Mouse (Mus musculus) hindbrain, embryonic 16.5 days (tissue): ENCODE data around the gene Zfp148. TPM values are rescaled to one million over a fixed set of nuclear protein-coding genes. Genes with fewer than 3 reads are reported as not detected.

Experiments used
- ATAC-seq: fragments of 200-750 bp; cut with Nextera tagmentation; 2 replicates; pipeline ENCODE4 v1.8.0; 2017; ENCODE audit warnings: moderate TSS enrichment, moderate library complexity
- H3K27ac ChIP-seq: fragments of 300-500 bp; sonication (generic); 2 replicates; pipeline ENCODE4 v1.5.1; 2014; ENCODE audit warnings: low read depth, mild to moderate bottlenecking, control low read depth, low read length, moderate library complexity
- H3K27me3 ChIP-seq: fragments of 300-500 bp; sonication (generic); replicated peaks from 2 replicates; pipeline ENCODE4 v1.6.1; 2014; ENCODE audit warnings: low read length; ENCODE audit not compliant: control insufficient read depth, insufficient read depth
- H3K36me3 ChIP-seq: fragments of 300-500 bp; sonication (generic); 2 replicates; pipeline ENCODE4 v1.6.1; 2014; ENCODE audit warnings: mild to moderate bottlenecking, low read length, moderate library complexity, mixed read lengths; ENCODE audit not compliant: control insufficient read depth, insufficient read depth
- H3K4me1 ChIP-seq: fragments of 300-500 bp; sonication (generic); 2 replicates; pipeline ENCODE4 v1.6.1; 2014; ENCODE audit warnings: low read depth, low read length; ENCODE audit not compliant: control insufficient read depth, insufficient read depth
- H3K4me2 ChIP-seq: fragments of 300-500 bp; sonication (generic); 2 replicates; pipeline ENCODE4 v1.6.1; 2014; ENCODE audit warnings: mild to moderate bottlenecking, low read length, control low read depth, moderate library complexity
- H3K4me3 ChIP-seq: fragments of 300-500 bp; sonication (generic); 2 replicates; pipeline ENCODE4 v1.5.1; 2014; ENCODE audit warnings: mild to moderate bottlenecking, low read length, control low read depth, moderate library complexity
- H3K9ac ChIP-seq: fragments of 300-500 bp; sonication (generic); 2 replicates; pipeline ENCODE4 v1.6.1; 2014; ENCODE audit warnings: low read depth, mild to moderate bottlenecking, control low read depth, low read length, moderate library complexity
- H3K9me3 ChIP-seq: fragments of 300-500 bp; sonication (generic); 2 replicates; pipeline ENCODE4 v1.6.1; 2014; ENCODE audit warnings: mild to moderate bottlenecking, low read length, moderate library complexity; ENCODE audit not compliant: control insufficient read depth
- WGBS: fragments of 180-500 bp; shearing (Covaris S2); extraction: QIAGEN DNeasy Blood & Tissue Kit; methylation state at CpG from one replicate; pipeline ENCODE4 v1.1.7; 2014; 5-methylcytosine and 5-hydroxymethylcytosine counted together
- polyA plus RNA-seq: library from polyadenylated mRNA; unstranded; fragments of >200 nt; fragmentation: Nextera tagmentation; extraction: Ambion mirVana; gene quantifications from 2 replicates; pipeline ENCODE4 v1.2.1, GENCODE M21; 2015

Zfp148 gene
- polyA plus RNA-seq, 1 experiment from 2014 or later = 47.2 TPM

DNA sequence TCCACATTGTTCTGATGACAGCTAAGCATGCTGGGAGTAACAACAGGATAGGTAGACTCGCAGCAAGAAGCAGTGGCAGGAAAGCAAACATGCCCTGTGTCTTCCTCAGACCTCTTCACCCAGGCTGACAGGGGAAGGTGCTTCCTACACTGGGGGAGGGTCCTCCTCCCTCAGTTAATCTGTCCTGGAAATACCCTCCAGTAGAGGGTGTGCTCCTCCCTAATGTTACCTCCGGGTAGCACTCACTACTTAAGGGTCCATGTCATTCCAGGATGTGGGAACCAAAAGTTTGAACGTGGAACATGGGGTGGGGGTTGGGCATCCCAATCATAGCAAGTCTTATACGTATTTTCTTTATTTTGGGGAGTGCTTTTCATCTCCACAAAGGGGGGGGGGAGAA lies 141.9 kb downstream of the Zfp148 start:
- no peak overlapping the region for H3K27ac ChIP-seq
- H3K4me2 ChIP-seq = no peak overlapping the region
- WGBS = 47% methylated on average over 4 of the region's 4 CpGs
- no peak overlapping the region for H3K4me3 ChIP-seq
- no peaks in the 10 kb centered on the region for H3K9me3 ChIP-seq
- no peaks in the 10 kb centered on the region for H3K36me3 ChIP-seq
- no peak for ATAC-seq
- peaks cover under 1% of the 10 kb centered on the region for H3K4me1 ChIP-seq
- H3K9ac ChIP-seq = no peak overlapping the region
- H3K27me3 ChIP-seq = no peaks in the 10 kb centered on the region

DNA sequence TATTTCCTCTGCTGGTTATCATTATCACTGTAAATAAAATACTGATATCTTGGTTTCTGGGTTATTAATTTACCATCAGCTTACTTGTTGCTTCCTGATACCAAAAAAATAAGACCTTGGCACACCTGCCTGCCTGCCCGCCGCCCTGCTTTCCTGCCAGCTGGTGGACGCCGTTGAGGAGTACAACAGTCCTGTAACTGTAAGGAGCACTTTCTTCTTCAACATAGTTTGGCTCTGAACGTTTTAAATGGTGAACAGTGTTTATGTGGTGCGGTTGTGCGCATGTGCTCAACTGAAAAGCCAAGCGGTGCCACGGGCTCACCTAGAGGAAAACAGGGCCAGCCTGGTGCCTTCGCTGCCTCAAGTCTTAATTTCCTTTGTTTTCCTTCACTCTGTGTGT lies 142.9 kb downstream of the Zfp148 start:
- H3K4me3 ChIP-seq = no peak overlapping the region
- no peaks in the 10 kb centered on the region for H3K27me3 ChIP-seq
- no peaks in the 10 kb centered on the region for H3K9me3 ChIP-seq
- no peak overlapping the region for H3K9ac ChIP-seq
- ATAC-seq = no peak
- WGBS = 67% methylated on average over 10 of the region's 10 CpGs
- no peaks in the 10 kb centered on the region for H3K36me3 ChIP-seq
- H3K4me1 ChIP-seq = no peaks in the 10 kb centered on the region
- no peak overlapping the region for H3K4me2 ChIP-seq
- no peak overlapping the region for H3K27ac ChIP-seq

DNA sequence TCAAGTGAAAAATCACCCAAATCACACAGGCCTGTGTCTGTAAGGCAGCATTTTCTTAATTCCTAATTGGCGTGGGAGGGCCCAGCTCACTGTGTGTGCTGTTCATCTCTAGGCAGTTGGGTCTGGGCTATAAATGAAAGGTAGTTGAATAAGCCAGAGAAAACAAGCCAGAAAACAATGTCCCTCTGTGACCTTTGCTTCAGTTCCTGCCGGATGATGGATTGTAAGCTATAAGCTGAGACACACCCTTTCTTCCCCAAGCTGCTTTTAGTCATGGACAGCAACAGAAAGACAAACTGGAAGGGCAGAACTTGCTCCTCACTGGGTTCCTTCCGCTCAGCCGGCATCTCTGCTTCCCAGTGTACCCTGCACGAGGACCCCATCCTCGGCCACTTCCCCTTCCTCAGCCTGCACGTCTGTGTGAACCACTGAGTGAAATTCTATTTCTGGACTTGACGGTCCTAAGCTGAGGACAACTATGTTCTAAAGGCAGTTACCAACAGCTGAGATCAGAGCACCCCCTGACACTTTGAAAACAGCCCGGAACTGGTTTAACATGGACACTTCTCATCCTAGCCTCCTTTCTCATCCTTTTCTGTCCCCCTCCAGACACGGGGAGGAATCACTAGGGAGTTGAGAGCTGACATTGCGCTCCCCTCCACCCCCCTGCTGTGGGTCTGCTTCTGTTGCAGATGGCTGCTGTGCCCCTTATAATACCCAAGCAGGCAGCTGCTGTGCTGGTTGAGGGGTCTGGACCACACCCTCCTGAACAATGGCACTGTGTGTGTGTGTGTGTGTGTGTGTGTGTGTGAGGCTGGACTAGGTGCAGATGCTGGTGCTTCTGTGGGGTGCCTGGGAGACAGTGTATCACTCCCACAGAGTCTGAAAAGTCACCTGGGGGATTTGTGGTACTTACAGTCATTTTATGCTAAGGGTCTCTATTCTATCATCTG lies 149.1 kb downstream of the Zfp148 start:
- no peak overlapping the region for H3K9ac ChIP-seq
- no peak overlapping the region for H3K4me3 ChIP-seq
- ATAC-seq = peak; percentile 11; the same call in 1 of the 2 replicates
- no peak overlapping the region for H3K27ac ChIP-seq
- no peak overlapping the region for H3K4me2 ChIP-seq
- H3K27me3 ChIP-seq = no peaks in the 10 kb centered on the region
- WGBS = 36% methylated on average over 11 of the region's 11 CpGs
- no peaks in the 10 kb centered on the region for H3K4me1 ChIP-seq
- no peaks in the 10 kb centered on the region for H3K36me3 ChIP-seq
- H3K9me3 ChIP-seq = no peaks in the 10 kb centered on the region

DNA sequence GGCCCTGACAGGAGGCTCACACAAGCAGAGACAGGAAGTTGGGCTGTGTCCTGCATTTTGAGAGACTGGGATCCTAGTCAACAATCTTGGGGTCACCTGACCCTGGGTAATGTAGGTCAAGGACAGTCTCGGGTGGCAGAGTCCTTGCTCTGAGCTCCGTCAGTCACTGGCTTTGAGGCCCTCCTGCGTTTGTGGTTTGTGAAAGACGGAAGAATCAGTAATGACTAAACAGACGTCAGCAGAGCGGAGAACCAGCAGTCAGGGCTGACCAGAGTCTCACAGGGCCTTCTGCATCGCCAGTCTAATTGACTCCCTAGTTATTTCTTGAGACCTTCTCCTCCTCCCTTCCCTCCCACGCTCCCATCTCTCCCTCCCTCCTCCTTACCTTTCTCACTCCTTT lies 150.5 kb downstream of the Zfp148 start:
- no peak overlapping the region for H3K4me2 ChIP-seq
- H3K27me3 ChIP-seq = no peaks in the 10 kb centered on the region
- ATAC-seq = no peak
- no peak overlapping the region for H3K27ac ChIP-seq
- no peaks in the 10 kb centered on the region for H3K9me3 ChIP-seq
- H3K4me3 ChIP-seq = no peak overlapping the region
- H3K4me1 ChIP-seq = no peaks in the 10 kb centered on the region
- WGBS = 70% methylated on average over 8 of the region's 8 CpGs
- H3K9ac ChIP-seq = no peak overlapping the region
- no peaks in the 10 kb centered on the region for H3K36me3 ChIP-seq

DNA sequence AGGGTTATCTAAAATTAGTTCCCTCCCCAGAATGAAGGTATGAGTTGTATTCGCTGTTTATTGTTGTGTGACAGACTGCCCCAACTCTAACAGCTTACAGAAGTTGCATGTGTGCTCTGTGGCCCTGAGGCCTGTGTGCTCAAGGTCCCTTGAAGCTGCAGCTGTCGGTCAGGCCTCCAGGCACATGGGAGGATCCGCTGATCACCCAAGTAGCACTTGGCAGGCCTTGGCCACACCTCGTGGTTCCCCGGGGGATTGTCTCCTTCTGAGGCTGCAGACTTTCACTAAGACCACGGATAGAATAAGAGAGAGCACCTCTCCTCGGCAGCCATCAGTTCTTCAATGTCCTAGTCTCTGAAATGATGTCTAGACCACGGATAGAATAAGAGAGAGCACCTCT lies 155.8 kb downstream of the Zfp148 start:
- H3K4me1 ChIP-seq = no peaks in the 10 kb centered on the region
- WGBS = 81% methylated on average over 8 of the region's 8 CpGs
- H3K36me3 ChIP-seq = no peaks in the 10 kb centered on the region
- H3K4me3 ChIP-seq = no peak overlapping the region
- H3K4me2 ChIP-seq = no peak overlapping the region
- ATAC-seq = no peak
- H3K9ac ChIP-seq = no peak overlapping the region
- H3K9me3 ChIP-seq = no peaks in the 10 kb centered on the region
- no peak overlapping the region for H3K27ac ChIP-seq
- H3K27me3 ChIP-seq = no peaks in the 10 kb centered on the region

DNA sequence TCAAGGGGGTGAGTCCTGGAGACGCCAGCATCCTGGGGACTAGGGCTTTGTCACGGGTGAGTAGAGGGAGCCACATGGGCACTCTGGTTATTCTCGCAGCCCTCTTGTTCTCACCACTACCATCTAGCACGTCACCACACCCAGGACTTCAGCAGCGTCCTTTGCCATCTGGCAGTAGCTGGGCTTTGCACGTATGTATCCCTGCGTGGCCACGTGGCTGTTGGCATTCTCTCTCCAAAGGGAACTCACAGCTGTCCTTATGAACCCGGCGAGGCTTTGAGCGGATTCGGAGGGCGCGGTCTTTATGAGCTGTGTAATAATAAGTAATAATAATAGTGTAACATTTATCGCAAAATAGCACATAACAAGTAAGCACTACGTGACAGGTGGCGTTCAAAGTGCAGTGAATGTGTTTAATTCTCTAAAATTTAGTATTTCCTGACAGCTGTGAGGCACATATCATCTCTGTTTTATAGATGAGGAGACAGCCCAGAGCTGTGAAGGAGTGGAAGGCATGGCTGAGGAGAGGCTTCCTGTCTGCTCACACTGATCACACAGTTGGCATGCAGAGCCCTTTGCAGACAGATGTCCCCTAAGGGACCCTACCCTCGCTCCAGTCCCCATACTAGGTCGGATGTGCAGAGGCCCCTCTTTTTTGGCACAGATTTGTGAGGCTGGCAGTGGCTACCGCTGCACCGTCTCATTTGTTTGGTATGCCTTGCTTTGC lies 157.0 kb downstream of the Zfp148 start:
- H3K4me3 ChIP-seq = no peak overlapping the region
- H3K4me1 ChIP-seq = no peaks in the 10 kb centered on the region
- no peaks in the 10 kb centered on the region for H3K36me3 ChIP-seq
- no peak overlapping the region for H3K9ac ChIP-seq
- H3K27me3 ChIP-seq = no peaks in the 10 kb centered on the region
- no peak overlapping the region for H3K27ac ChIP-seq
- WGBS = 64% methylated on average over 21 of the region's 21 CpGs
- 0 out of 2 replicates have a peak, but pooled peaks have one; percentile 37 for ATAC-seq
- H3K9me3 ChIP-seq = no peaks in the 10 kb centered on the region
- H3K4me2 ChIP-seq = no peak overlapping the region

DNA sequence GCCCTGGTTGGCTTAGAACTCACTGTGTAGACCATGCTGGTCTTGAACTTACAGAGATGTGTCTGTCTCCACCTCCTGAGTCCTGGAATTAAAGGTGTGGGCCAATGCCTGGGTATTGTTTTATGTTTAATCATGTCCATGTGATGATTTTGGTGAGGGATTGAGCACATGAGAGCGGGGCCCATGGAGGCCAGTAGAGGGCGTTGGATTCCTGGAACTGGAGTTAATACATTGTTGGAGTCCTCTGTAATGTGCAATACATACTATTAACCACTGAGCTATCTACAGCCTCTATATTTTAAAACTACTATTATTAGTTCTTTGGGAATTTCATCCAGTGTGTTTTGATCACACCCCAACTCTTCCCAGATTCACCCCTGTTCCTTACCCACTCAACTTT lies 163.7 kb downstream of the Zfp148 start:
- Histone ChIP-seq H3K27me3 (no peaks in the 10 kb centered on the region), H3K9ac (no peak overlapping the region), H3K27ac (no peak overlapping the region), H3K4me2 (no peak overlapping the region), H3K9me3 (no peaks in the 10 kb centered on the region), H3K4me3 (no peak overlapping the region), H3K4me1 (no peaks in the 10 kb centered on the region), H3K36me3 (no peaks in the 10 kb centered on the region)
- 96% methylated on average over 2 of the region's 2 CpGs for WGBS
- ATAC-seq = no peak

DNA sequence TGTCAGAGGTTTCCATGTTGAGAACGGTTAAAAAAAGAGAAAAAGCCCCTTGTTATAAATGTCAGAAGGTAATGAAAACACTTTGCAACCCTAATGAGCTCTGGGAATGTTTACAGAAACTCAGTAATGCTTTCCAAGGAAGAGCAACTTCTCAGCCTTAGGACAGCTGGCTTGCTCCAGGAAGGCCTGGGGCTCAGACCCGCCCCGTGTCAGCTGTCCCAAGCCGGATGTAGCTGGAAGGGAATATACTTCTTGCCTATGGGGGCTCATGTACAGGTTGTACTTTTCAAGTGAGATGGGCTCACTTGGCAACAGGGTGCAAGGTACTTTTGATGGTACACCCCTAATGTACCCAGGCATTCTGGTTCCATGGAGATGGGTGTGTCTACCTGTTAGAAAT lies 164.9 kb downstream of the Zfp148 start:
- ATAC-seq = no peak
- Histone ChIP-seq H3K27ac (no peak overlapping the region), H3K4me1 (no peaks in the 10 kb centered on the region), H3K4me3 (no peak overlapping the region), H3K36me3 (no peaks in the 10 kb centered on the region), H3K4me2 (no peak overlapping the region), H3K9ac (no peak overlapping the region), H3K9me3 (no peaks in the 10 kb centered on the region), H3K27me3 (no peaks in the 10 kb centered on the region)
- WGBS = 78% methylated on average over 4 of the region's 4 CpGs

DNA sequence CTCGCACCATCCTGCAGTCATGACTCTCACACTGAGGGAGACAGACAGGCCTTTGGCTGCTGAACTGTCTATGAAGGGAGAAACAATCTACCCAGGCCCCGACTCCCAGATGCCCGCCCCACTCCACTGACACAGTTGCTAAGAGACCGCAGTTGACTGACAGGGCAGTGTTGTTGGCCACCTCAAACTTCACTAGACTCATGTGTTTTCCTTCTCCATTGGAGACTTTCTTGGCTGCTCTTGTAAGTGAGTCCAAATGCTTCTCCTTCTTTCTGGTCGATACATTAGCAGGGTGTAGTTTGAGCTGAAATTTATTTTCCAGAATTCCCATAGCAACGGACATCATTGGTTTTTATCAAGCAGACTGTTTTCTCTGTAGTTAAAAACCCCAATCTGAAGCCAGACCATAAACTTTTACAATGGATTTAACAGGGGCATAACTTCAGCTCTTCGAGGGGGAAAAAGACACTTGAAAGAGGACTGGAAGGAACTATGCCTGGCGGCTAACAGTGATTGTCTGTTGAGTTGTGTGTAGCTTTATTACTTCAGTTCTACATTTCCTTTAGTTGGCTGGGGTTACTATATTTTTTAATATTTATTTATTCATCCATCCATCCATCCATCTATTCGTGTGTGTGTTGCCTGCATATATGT lies 173.2 kb downstream of the Zfp148 start:
- peak; percentile 79 for ATAC-seq
- H3K9ac ChIP-seq = no peak overlapping the region
- H3K4me2 ChIP-seq = no peak overlapping the region
- H3K9me3 ChIP-seq = no peaks in the 10 kb centered on the region
- no peak overlapping the region for H3K4me3 ChIP-seq
- H3K36me3 ChIP-seq = no peaks in the 10 kb centered on the region
- no peak overlapping the region for H3K27ac ChIP-seq
- no peaks in the 10 kb centered on the region for H3K27me3 ChIP-seq
- 60% methylated on average over 9 of the region's 9 CpGs for WGBS
- no peaks in the 10 kb centered on the region for H3K4me1 ChIP-seq
